Mouse (Mus musculus): ENCODE results near the gene Samm50. TPM values are rescaled to one million over a fixed set of nuclear protein-coding genes. Genes with fewer than 3 reads are reported as not detected.

Samm50 gene
- polyA plus RNA-seq, 1 experiment from 2014 or later, result 59.9 TPM

DNA sequence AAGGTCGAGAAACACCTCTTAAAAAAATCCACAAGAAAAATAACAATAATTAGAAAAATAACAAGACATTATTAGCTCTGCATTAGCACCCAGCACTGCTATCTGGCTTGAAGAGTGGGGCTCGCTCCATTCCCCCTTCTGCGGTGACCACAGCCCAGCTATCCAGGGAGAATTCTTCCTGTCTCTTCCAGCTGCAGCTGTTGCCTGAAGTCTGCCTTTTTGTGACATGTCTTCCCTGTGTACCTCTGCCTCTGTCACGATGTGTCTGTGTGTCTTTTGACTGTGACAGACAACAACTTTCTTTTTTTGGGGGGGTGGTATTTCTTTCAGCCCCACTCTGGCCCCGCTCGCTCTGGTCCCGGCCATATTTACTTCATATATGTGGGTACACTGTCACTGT, 60.6 kb downstream of the Samm50 start:
- Histone ChIP-seq H3K27me3 (replicated peaks; ENCODE audit: insufficient read depth, low read length) (no peaks in the 10 kb centered on the region), H3K4me2 (replicated peaks; ENCODE audit: low read depth, low read length) (no peak overlapping the region), H3K9me3 (ENCODE audit: low read length) (no peaks in the 10 kb centered on the region), H3K4me3 (ENCODE audit: low read depth, low read length) (no peak overlapping the region), H3K36me3 (ENCODE audit: insufficient read depth, low read length) (no peaks in the 10 kb centered on the region), H3K9ac (replicated peaks; ENCODE audit: low read depth) (no peak overlapping the region), H3K27ac (ENCODE audit: low read length) (no peak overlapping the region), H3K4me1 (ENCODE audit: insufficient read depth, low read depth, low read length) (peaks cover 6% of the 10 kb centered on the region; the same call in 1 of the 2 replicates)
- 93% methylated on average over 7 of the region's 7 CpGs for WGBS
- no peak for TF ChIP-seq EP300 (IDR thresholded peaks at IDR 0.05)
- no peak for TF ChIP-seq CTCF (IDR thresholded peaks at IDR 0.05)
- ATAC-seq (no peak), DNase-seq (ENCODE audit: low spot score) (no peak)

DNA sequence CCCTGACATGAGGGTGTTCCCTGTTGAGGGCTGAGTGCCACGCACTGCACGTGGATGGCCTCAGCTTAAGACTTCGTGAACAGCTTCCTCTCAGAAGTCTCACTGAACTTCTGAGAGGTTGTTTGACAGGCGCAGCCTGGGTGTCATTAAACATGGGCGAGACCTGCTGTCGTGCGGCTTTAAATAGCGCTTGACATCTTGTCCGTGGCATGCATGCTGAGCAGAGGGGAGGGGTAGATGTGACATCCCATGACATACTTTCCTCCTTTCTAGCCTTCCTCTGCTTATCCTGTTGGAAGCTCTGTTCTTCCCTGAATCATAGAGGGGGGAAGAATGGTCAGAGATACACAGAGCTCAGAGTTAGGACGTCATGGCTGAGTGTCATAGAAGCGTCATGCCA, 61.7 kb downstream of the Samm50 start:
- peaks cover 6% of the 10 kb centered on the region; the same call in 1 of the 2 replicates for H3K4me1 ChIP-seq (ENCODE audit: insufficient read depth, low read depth, low read length)
- DNase-seq (ENCODE audit: low spot score) (peak; percentile 57), ATAC-seq (peak; percentile 74)
- no peaks in the 10 kb centered on the region for H3K27me3 ChIP-seq (replicated peaks; ENCODE audit: insufficient read depth, low read length)
- no peak overlapping the region for H3K4me3 ChIP-seq (ENCODE audit: low read depth, low read length)
- H3K27ac ChIP-seq (ENCODE audit: low read length), result 0 out of 2 replicates have a peak overlapping the region, but pooled peaks have one; percentile 26
- 30% methylated on average over 11 of the region's 11 CpGs for WGBS
- no peak overlapping the region for H3K9ac ChIP-seq (replicated peaks; ENCODE audit: low read depth)
- no peaks in the 10 kb centered on the region for H3K9me3 ChIP-seq (ENCODE audit: low read length)
- TF ChIP-seq EP300 (IDR thresholded peaks at IDR 0.05) (no peak; the same call in 1 of the 2 replicates), CTCF (IDR thresholded peaks at IDR 0.05) (no peak)
- no peak overlapping the region for H3K4me2 ChIP-seq (replicated peaks; ENCODE audit: low read depth, low read length)
- no peaks in the 10 kb centered on the region for H3K36me3 ChIP-seq (ENCODE audit: insufficient read depth, low read length)

DNA sequence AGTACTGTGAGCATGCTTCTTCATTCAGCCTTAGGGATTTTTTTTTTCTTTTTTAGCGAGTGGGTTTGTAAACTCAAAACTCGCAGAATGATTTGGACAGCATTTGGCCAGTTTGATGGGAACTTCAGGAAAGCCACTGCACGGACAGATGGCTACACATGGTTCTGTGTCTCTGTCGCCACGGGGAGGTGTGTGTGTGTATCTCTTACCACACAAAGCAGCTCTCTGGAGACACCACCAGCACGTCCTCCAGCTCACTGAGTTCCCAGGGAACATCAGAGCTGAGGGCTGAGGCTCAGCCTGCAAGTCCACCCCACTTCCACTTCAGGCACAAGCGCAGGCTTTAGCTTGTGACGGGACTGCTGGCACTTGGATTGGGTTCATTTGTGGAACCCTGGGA, 62.3 kb downstream of the Samm50 start:
- no peaks in the 10 kb centered on the region for H3K27me3 ChIP-seq (replicated peaks; ENCODE audit: insufficient read depth, low read length)
- WGBS, result 57% methylated on average over 8 of the region's 8 CpGs
- H3K4me3 ChIP-seq (ENCODE audit: low read depth, low read length), result no peak overlapping the region
- H3K9me3 ChIP-seq (ENCODE audit: low read length), result no peaks in the 10 kb centered on the region
- H3K36me3 ChIP-seq (ENCODE audit: insufficient read depth, low read length), result no peaks in the 10 kb centered on the region
- H3K9ac ChIP-seq (replicated peaks; ENCODE audit: low read depth), result no peak overlapping the region
- peak; percentile 46 for DNase-seq (ENCODE audit: low spot score)
- ATAC-seq, result peak; percentile 26; the same call in 1 of the 2 replicates
- TF ChIP-seq EP300 (IDR thresholded peaks at IDR 0.05) (no peak), CTCF (IDR thresholded peaks at IDR 0.05) (no peak; the same call in 1 of the 2 replicates)
- no peak overlapping the region for H3K27ac ChIP-seq (ENCODE audit: low read length)
- H3K4me1 ChIP-seq (ENCODE audit: insufficient read depth, low read depth, low read length), result peaks cover 6% of the 10 kb centered on the region; the same call in 1 of the 2 replicates
- H3K4me2 ChIP-seq (replicated peaks; ENCODE audit: low read depth, low read length), result no peak overlapping the region

DNA sequence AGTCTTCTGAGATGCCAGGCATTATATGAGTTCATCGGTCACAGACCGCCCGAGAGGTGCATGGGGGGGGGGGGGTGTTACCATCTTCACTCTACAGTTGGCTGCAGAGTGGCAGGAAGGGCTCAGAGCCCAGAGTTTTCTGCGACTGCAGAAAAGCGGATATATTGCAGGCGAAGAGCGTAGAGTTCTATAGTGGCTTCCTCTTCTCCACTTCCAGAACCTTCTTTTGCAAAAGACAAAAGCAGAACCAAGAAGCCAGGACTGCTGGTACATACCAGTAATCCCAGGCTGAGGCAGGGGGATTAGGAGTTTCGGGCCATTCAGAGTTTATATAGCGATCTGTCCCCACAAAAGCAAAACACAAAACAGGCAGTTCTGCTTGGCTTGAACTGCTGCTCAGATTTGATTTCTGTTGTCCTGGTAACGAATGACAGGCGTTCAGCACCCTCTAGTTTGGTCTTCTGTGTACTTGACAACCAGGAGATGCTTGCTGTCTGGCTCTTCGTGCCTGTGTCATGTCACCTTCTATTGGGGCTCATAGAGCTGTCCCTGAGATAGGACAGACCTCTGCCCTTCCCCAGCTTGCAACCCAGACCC, 64.3 kb downstream of the Samm50 start:
- H3K4me2 ChIP-seq (replicated peaks; ENCODE audit: low read depth, low read length), result no peak overlapping the region
- H3K9me3 ChIP-seq (ENCODE audit: low read length), result no peaks in the 10 kb centered on the region
- DNase-seq (ENCODE audit: low spot score), result no peak
- TF ChIP-seq CTCF (IDR thresholded peaks at IDR 0.05) (no peak), EP300 (IDR thresholded peaks at IDR 0.05) (no peak)
- H3K27ac ChIP-seq (ENCODE audit: low read length), result no peak overlapping the region
- H3K36me3 ChIP-seq (ENCODE audit: insufficient read depth, low read length), result no peaks in the 10 kb centered on the region
- WGBS, result 81% methylated on average over 12 of the region's 12 CpGs
- no peak for ATAC-seq
- no peak overlapping the region for H3K4me3 ChIP-seq (ENCODE audit: low read depth, low read length)
- no peaks in the 10 kb centered on the region for H3K27me3 ChIP-seq (replicated peaks; ENCODE audit: insufficient read depth, low read length)
- no peak overlapping the region for H3K9ac ChIP-seq (replicated peaks; ENCODE audit: low read depth)
- H3K4me1 ChIP-seq (ENCODE audit: insufficient read depth, low read depth, low read length), result no peaks in the 10 kb centered on the region; the same call in 1 of the 2 replicates

- Histone ChIP-seq H3K9ac (replicated peaks; ENCODE audit: low read depth) (no peak overlapping the region), H3K36me3 (ENCODE audit: insufficient read depth, low read length) (no peaks in the 10 kb centered on the region), H3K27me3 (replicated peaks; ENCODE audit: insufficient read depth, low read length) (no peaks in the 10 kb centered on the region), H3K4me1 (ENCODE audit: insufficient read depth, low read depth, low read length) (no peaks in the 10 kb centered on the region; the same call in 1 of the 2 replicates), H3K4me3 (ENCODE audit: low read depth, low read length) (no peak overlapping the region), H3K27ac (ENCODE audit: low read length) (no peak overlapping the region), H3K4me2 (replicated peaks; ENCODE audit: low read depth, low read length) (no peak overlapping the region), H3K9me3 (ENCODE audit: low read length) (no peaks in the 10 kb centered on the region)
- TF ChIP-seq EP300 (IDR thresholded peaks at IDR 0.05), result no peak
- TF ChIP-seq CTCF (IDR thresholded peaks at IDR 0.05), result no peak
- no peak for ATAC-seq
- no peak for DNase-seq (ENCODE audit: low spot score)
- WGBS, result 82% methylated on average over 5 of the region's 5 CpGs
These were observed 64.8 kb downstream of the Samm50 start for GRCm38 (mm10) chr15:84256864-84257263.

DNA sequence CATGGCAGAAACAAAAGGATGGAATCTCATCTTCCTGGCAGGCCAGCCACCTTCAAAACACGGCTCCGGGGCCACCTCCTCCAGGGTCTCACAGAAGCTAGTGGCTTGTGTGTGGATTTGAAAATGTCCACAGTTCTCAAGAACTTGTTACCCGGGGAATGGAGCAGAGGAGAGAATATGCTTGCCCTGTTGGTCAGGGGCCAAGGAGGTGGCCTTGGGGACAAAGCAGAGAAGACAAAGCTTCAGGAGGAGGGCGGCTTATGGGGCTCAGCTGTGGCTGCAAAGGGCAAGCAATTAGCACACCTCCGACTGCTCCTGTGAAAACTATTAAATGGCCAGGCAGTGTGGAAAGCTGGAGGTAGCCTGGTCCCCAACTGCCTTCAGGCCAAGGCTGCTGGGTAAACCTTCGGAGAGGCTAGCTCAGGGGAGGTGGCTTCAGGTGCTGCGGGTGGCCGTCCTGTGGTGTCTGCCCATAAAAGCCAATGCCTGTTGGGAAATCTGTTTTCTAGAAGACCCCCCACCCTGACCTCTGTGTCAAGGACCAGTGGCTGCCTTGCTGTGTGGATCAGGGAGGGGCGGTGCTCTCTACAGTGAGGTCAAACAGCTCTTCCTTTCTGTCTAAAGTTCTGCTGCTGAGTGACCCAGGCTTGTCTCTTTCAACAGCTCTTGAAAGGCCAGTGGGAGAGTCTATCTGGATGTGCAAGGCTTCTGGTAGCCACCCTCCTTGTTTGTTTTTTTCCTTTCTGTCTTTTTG, 66.7 kb downstream of the Samm50 start:
- H3K4me3 ChIP-seq (ENCODE audit: low read depth, low read length), result no peak overlapping the region
- DNase-seq (ENCODE audit: low spot score) (peak; percentile 4), ATAC-seq (no peak)
- no peaks in the 10 kb centered on the region; the same call in 1 of the 2 replicates for H3K4me1 ChIP-seq (ENCODE audit: insufficient read depth, low read depth, low read length)
- TF ChIP-seq EP300 (IDR thresholded peaks at IDR 0.05), result no peak
- no peak for TF ChIP-seq CTCF (IDR thresholded peaks at IDR 0.05)
- 80% methylated on average over 9 of the region's 9 CpGs for WGBS
- H3K9me3 ChIP-seq (ENCODE audit: low read length), result no peaks in the 10 kb centered on the region
- no peaks in the 10 kb centered on the region for H3K27me3 ChIP-seq (replicated peaks; ENCODE audit: insufficient read depth, low read length)
- H3K4me2 ChIP-seq (replicated peaks; ENCODE audit: low read depth, low read length), result no peak overlapping the region
- no peak overlapping the region for H3K27ac ChIP-seq (ENCODE audit: low read length)
- no peak overlapping the region for H3K9ac ChIP-seq (replicated peaks; ENCODE audit: low read depth)
- no peaks in the 10 kb centered on the region for H3K36me3 ChIP-seq (ENCODE audit: insufficient read depth, low read length)
